Mouse (Mus musculus): ENCODE data around the gene Gna11.

Gna11 gene

GRCm38 (mm10) chr10:81565257-81566228 is 20.6 kb upstream of the Gna11 start:
- no peak for DNase-seq (ENCODE audit: extremely low read depth, low read depth)

GRCm38 (mm10) chr10:81564734-81565133 is 19.7 kb upstream of the Gna11 start:
- no peak for DNase-seq (ENCODE audit: extremely low read depth, low read depth)

GRCm38 (mm10) chr10:81564216-81564615 is 19.2 kb upstream of the Gna11 start:
- no peak for DNase-seq (ENCODE audit: extremely low read depth, low read depth)

GRCm38 (mm10) chr10:81563481-81563880 is 18.5 kb upstream of the Gna11 start:
- no peak for DNase-seq (ENCODE audit: extremely low read depth, low read depth)

GRCm38 (mm10) chr10:81562411-81562810 is 17.4 kb upstream of the Gna11 start:
- DNase-seq (ENCODE audit: extremely low read depth, low read depth) = no peak

- DNase-seq (ENCODE audit: extremely low read depth, low read depth) = no peak
Observed at GRCm38 (mm10) chr10:81560719-81561459, 15.9 kb upstream of the Gna11 start.

GRCm38 (mm10) chr10:81559627-81560539 is 14.9 kb upstream of the Gna11 start:
- no peak for DNase-seq (ENCODE audit: extremely low read depth, low read depth)

GRCm38 (mm10) chr10:81559163-81559626 is 14.2 kb upstream of the Gna11 start, which contains the start of gene Aes:
Gene Aes (plus strand): TSS chr10:81559488.
- DNase-seq (ENCODE audit: extremely low read depth, low read depth) = no peak

- no peak for DNase-seq (ENCODE audit: extremely low read depth, low read depth)
Observed at GRCm38 (mm10) chr10:81557491-81557890, 12.5 kb upstream of the Gna11 start.

- no peak for DNase-seq (ENCODE audit: extremely low read depth, low read depth)
Observed at GRCm38 (mm10) chr10:81556282-81556681, 11.3 kb upstream of the Gna11 start.

- DNase-seq (ENCODE audit: extremely low read depth, low read depth) = no peak
Observed at GRCm38 (mm10) chr10:81553807-81554755, 9.1 kb upstream of the Gna11 start.

- no peak for DNase-seq (ENCODE audit: extremely low read depth, low read depth)
Observed at GRCm38 (mm10) chr10:81553232-81553631, 8.2 kb upstream of the Gna11 start.

- no peak for DNase-seq (ENCODE audit: extremely low read depth, low read depth)
Observed at GRCm38 (mm10) chr10:81551597-81552102, 6.7 kb upstream of the Gna11 start.

GRCm38 (mm10) chr10:81550257-81550656 is 5.3 kb upstream of the Gna11 start:
- no peak for DNase-seq (ENCODE audit: extremely low read depth, low read depth)

GRCm38 (mm10) chr10:81548944-81549343 is 4.0 kb upstream of the Gna11 start:
- no peak for DNase-seq (ENCODE audit: extremely low read depth, low read depth)

- DNase-seq (ENCODE audit: extremely low read depth, low read depth) = no peak
Observed at GRCm38 (mm10) chr10:81546788-81547571, 2.0 kb upstream of the Gna11 start.

GRCm38 (mm10) chr10:81546332-81546731 is 1.3 kb upstream of the Gna11 start:
- DNase-seq (ENCODE audit: extremely low read depth, low read depth) = peak; percentile 84

GRCm38 (mm10) chr10:81544296-81545160 is 462 bp downstream of the Gna11 start:
- DNase-seq (ENCODE audit: extremely low read depth, low read depth) = no peak

Measured in MEL-GATA-1-ER (cell line).